Mouse (Mus musculus): ENCODE data around the gene Il6st.

DNA sequence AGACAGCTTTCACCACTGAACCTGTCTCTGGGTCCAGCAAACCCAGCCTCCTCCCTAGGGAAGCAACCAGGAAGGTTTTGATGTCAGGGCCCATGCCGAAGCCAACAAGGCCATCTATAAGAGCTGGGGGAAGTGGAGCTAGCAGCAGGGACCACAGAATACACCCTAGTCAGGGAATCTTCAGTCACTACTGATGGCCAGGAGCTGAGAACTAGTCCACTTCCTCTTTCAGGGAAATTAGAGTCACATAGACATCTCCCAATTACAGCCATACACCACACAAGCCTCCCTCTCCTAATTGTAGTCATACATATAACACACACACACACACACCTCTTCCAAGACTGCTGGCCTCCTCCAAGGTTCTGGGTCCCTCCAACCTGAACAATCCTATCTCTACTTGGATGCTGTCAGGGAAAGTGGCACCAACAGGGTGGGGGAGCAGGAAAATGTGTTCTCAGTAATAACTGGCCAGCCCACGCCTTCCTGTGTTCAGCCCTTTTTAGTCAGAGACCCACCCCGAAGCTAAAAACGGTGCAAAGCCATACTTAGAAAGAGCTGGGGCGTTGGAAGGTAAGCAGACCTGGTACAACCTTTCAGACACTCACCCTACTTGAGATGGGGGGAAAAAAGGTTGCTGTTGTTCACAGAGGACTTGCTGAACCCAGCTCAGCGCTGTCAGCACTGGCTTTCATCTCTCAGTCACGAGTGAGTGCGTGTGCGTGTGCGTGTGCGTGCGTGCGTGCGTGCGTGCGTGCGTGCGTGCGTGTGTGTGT, 46.8 kb downstream of the Il6st start:
- TF ChIP-seq CTCF (conservative IDR thresholded peaks at IDR 0.05; ENCODE audit: low read length): no peak
- no peak for TF ChIP-seq NANOG (IDR thresholded peaks at IDR 0.05; ENCODE audit: borderline replicate concordance, low read length)
